Mouse (Mus musculus) thymus, postnatal 14 days (tissue): Measurements from ENCODE around the gene Rad9a.

Source experiments
- DNase-seq: peaks from one replicate; pipeline ENCODE4 v3.0.0; 2021

Gene Rad9a

DNA sequence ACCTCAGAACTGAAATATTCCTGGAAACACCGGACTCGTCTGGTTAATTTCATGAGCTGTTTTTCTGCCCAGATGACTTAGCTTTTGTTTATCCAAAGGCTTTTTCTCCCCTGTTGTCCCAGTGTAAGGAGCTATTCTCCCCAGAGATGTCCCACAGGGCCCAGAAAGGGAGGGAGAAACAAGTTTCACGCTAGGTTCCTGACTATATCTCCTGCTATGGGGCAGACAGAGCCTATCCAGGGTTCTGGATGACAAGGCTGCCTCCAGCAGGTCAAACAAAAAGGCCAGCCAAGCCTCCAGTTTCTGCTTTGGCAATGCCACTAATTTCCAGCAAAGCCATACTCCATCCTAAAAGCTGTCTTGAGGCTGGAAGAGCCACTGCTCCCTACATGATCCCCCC, 16.4 kb upstream of the Rad9a start:
- no peak for DNase-seq

GRCm38 (mm10) chr19:4217140-4217539, 15.7 kb upstream of the Rad9a start:
- DNase-seq = no peak

- peak; percentile 3 for DNase-seq
Measured at GRCm38 (mm10) chr19:4216041-4216685, 14.7 kb upstream of the Rad9a start.

GRCm38 (mm10) chr19:4215451-4215840, 14.0 kb upstream of the Rad9a start:
- no peak for DNase-seq

DNA sequence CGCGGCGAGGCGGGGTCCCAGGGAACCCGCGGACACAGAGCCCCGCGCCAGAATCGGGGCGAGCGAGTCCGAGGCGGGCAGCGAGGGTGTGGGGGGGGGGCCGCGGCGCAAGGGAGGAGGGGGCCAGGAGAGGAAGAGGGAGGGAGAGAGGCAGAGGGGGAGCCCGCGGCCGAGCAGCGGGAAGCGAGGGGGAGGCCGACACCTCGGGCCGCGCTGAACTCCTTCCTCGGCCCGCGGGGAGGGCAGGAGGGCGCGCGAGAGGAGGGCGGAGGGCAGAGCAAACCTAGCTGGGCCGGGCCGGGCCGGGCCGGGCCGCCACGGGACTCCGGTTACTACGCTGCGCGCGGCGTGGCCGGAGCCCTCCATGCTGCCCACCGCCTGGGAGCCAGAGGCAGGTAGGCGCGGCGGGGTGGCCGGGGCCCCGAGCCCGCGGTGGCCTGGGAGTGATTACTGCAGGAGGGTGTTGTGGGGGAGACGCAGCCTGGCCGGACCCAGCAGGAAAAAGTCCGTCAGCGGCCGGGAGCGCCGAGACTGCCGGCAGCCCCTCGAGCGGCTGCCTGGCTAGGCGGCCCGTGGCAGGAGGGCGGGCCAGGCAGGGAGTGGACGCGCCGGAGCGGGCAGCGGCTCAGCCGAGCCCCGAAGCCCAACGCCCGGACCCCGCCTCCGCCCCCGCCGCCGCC, 13.4 kb upstream of the Rad9a start:
- DNase-seq = peak; percentile 30

DNA sequence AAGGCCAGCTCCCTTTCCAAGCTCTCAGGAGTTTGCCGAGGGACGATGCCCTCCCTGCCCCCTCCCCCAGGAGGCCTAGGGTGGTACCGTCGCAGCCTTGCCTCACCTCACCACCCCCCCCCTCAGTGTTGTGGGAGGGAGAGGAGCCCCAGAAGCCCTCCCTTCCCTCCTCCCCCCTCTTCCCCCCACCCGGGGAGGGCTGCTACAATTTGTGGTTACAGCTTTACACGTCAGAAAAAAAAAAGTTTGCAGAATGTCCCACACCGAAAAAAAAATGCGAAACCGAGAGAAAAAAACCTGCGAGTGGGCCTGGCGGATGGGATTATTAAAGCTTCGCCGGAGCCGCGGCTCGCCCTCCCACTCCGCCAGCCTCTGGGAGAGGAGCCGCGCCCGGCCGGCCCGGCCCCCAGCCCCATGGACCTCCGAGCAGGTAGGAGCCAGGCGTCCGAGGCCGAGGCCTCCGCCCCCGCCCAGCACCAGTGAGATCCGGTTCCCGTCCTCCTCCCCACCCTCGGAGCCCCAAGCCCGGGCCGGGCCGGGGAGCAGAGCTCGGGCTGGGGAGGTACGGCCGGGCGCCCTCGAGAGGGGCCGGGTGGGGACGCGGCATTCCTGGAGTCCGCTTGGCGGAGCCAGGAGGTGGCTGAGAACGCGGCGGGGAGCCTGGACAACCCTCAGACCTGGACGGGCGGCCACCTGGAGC, 12.8 kb upstream of the Rad9a start, which contains the start of the genes Clcf1 and AC109138.7:
Clcf1 (plus strand) TSS at position 168 of the 700 bp plus-strand sequence.
AC109138.7 (plus strand) TSS at position 287 of the 700 bp plus-strand sequence.
- peak; percentile 71 for DNase-seq

GRCm38 (mm10) chr19:4213524-4213974, 12.1 kb upstream of the Rad9a start:
- no peak for DNase-seq

DNA sequence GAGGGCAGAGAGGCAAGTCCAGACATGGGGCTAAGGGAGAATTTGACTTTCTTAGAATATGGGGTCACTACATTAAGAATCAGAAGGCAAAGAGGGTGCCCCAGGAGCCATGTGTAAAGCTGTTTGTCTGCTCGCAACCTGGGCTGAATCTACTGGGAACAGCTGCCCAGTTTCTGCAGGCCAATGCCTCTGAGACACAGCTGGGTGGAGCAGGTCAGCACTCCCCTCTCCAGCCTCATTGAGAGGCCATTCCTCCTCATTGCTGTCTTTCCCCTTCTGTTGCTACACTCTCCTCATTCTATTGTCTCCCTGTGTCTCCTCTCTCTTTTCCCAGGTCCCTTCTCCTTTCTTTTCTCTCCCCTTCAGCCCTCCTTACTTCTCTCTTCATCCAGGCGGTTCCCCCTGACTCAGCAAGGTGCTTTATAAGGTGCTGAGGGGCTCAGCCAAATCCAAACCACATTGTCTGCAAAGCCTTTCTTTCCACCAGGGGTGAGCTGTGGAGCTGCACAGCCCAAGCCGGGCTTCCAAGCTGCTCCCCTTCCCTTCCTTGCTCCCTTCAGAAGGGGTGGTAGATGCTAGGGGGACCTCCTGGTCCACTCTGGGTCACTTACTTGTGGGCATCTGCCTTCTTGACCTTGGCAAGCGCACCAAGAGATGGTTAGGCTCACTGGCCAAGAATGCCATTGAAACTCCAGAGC, 10.6 kb upstream of the Rad9a start:
- no peak for DNase-seq

DNA sequence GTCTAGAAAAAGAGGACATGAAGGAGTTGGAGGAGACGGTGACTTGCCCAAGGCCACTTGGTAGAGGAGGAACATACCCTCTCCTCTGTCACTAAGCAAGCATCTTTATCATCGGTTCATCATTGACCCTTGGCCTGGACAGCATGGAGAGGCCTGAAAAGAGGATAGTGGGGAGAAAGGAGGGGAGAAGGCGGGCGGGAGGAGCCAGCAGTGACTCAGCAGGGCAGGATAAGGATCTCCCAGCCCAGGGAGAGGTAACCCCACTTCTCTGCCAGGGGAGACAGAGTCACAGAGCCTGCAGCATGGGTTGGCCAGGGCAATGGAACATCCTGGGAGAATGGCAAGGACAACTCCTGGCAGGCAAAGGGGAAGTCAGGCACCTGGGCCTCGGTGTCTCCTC, 7.1 kb upstream of the Rad9a start:
- no peak for DNase-seq

- peak; percentile 60 for DNase-seq
Measured at GRCm38 (mm10) chr19:4206971-4207370, 5.5 kb upstream of the Rad9a start.

DNA sequence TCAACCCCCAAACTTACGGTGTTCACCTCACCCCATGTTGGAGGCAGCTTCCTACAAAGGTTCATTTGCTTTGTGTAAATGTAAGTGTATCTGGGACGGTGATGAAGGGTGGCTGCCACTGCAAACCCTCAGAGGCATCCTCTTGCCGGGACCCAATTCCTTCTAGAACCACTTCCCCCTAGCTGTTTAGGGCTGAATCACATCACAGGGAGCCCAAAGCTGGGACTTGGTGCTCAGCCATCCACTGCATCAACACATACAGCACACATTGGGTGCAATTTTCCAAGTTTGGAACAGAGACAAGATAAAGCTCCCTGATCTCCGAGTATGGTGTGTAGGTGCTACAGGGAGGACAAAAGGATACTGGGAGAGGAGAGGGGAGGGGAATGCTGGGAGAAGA, 3.4 kb upstream of the Rad9a start:
- DNase-seq = no peak

DNA sequence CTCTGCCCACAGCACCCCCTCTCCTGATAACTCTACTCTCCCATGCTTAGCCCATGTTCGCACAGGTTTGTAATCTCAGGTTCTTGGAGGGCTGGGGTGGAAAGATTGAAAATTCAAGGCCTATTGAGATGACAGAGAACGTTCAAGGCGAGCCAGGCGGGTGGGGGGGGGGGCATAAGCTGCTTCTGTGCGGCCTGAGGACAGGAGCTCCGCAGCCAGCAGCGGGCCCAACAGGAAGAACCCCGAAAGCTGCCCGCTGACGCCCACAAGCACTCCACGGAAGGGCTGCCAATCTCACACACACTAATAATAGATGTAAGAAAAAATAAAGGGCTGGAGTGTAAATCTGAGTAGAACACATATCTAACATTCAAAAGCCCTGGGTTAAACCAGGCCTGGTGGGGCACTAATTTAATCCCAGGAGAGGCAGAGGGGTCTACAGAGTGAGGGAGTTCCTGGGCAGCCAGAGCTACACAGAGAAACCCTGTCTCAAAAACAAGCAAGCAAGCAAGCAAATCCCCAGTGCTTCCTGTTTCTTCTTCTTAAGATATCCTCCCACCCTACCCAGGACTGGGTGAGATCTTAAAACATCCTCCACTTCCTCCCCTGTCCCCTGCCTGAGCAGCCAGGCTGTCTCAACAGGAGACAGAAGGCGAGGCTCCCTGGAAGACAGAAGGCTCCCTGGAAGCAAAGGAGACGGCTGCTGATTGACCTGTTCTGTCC, 2.3 kb upstream of the Rad9a start:
- peak; percentile 61 for DNase-seq

DNA sequence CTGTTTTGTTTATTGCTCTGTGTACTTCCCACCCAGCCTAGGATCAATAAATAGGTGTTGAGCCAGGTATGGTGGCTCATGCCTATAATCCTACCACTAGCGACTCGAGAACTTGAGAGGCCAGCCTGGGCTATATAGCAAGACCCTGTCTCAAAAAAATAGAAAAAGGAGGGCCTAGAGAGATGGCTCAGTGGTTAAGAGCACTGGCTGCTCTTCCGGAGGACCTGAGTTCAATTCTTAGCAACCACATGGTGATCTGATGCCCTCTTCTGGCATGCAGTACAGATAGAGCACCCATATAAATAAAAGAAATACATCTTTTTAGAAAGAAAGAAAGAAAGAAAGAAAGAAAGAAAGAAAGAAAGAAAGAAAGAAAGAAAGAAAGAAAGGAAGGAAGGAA, 1.7 kb upstream of the Rad9a start:
- DNase-seq = peak; percentile 59

DNA sequence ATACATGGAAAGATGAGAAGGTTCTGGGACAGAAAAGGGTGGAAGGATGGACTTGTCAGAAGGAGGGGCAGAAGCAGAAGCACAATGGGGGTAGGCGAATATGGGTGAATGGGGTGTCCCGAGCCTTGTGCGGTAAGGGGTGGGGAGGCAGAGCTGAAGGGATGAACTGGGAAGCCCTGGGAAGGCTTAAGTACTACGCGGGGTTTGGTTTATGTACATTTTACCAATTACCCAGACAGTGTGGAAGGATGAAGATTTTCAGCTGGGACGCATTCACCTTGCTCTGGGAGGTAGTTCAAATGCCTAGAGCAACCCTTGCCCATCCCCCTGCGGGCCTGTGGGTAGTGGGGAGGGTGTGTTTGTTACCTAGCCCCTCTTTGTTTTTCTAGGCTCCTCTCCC, 687 bp upstream of the Rad9a start:
- DNase-seq = peak; percentile 33

GRCm38 (mm10) chr19:4197180-4197579, 4.3 kb downstream of the Rad9a start:
- DNase-seq = no peak

- no peak for DNase-seq
Measured at GRCm38 (mm10) chr19:4196548-4196947, 4.9 kb downstream of the Rad9a start.

DNA sequence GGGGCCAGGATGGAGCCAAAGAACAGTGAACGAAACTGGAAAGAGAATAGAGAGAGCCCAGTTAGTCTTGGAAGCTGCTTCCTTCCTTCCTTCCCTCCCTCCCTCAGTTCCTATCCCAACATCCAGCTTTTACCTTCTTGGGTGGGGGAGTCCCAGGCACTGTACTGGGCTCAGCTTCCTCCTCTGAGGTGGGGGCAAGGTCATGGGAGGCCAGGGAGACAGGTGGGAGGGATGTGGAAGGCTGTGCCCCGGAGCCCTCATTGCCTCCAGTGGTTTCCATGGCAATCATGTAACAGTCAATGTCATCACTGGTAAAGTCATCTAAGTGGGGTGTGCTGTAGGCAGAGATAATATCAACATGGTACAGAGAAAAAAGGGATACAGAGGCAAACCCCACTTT, 5.4 kb downstream of the Rad9a start:
- DNase-seq = no peak

- DNase-seq = no peak
Measured at GRCm38 (mm10) chr19:4194776-4195650, 6.4 kb downstream of the Rad9a start.

- no peak for DNase-seq
Measured at GRCm38 (mm10) chr19:4194021-4194724, 7.3 kb downstream of the Rad9a start.

DNA sequence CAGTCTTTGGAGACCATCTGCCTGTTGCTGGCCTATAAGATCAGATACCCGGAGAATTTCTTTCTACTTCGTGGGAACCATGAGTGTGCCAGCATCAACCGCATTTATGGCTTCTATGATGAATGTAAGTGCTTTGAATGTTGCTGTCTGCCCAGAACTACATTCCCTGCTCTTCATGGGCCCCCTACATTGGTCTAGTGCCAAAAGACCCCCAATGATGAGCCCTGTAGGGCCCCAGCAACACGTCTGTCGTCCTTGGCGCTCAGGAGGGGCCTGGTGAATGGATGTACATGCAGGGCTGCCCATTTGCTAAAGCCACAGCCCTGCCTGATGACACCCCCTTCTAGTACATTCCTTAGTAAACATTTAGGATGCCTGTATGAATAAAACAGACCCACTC, 8.3 kb downstream of the Rad9a start:
- no peak for DNase-seq
